Mouse (Mus musculus): ENCODE measurements around the gene Ext2.

DNA sequence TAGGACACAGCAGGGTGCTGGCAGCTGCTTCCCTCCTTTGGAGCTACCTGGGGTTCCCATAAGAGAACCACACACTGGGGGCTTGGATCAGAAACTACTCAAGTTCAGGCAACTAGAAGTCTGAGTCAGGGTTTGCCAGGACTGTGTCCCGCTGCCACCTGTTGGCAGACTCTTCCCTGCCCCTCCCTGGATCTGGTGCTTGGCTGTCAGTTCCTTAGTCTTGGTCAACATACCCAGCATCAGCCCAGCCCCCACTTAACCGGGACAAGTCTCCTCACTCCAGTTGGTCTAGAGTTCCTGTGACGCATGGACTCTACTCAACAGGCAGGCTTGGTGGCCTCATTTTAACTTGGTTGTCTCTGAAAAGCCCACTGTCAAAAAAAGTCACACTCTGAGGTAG is 112.7 kb downstream of the Ext2 start:
- TF ChIP-seq MAX (IDR thresholded peaks at IDR 0.05) (no peak), CTCF (IDR thresholded peaks at IDR 0.05; ENCODE audit: control insufficient read depth, insufficient read depth, insufficient read length) (no peak), USF1 (IDR thresholded peaks at IDR 0.05; ENCODE audit: low read depth) (no peak), CEBPB (IDR thresholded peaks at IDR 0.05; ENCODE audit: low read depth) (no peak), MYOD1 (IDR thresholded peaks at IDR 0.05; ENCODE audit: control insufficient read depth, insufficient read length, low read depth) (no peak)

All from C2C12 (cell line).